Mouse (Mus musculus) monocyte, adult 2 months (primary cell): ENCODE measurements around the gene Ntrk2.

Source experiments
- DNase-seq, 2 experiments: peaks; one replicate each; pipeline ENCODE4 v3.0.0; 2022; ENCODE audit warnings: low spot score in 2 of 2, low read depth in 1 of 2

Gene Ntrk2

DNA sequence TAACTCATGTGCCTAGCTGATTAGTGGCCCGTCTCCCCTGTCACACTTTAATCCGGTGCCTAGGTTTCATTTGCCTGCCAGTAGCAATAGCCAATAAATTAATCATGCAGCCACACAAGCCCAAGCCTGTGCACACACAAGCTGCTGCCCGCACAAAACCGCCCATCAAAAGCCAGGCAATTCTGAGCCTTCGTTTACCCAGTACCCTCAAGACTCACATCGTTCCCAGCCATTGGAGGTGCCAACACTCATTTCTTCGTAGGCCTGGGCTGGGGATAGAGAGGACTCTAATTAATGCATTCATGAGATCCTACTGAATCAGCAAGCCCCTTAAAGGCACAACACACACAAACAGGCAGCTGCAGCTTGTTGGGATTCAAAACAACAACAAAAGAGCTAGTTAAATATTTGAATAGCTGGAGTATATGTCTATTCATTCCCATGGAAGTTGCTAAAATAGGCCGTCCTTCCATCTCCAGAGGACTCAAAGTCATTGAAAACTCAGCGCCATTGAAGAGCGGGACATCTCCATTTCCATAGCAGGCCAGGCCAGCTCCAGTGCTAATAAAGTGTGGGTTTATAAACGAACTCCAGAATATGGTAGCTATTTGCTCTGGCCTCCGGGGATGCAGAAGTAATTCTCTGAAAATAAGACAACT lies 158.5 kb downstream of the Ntrk2 start:
- DNase-seq, result no peak

DNA sequence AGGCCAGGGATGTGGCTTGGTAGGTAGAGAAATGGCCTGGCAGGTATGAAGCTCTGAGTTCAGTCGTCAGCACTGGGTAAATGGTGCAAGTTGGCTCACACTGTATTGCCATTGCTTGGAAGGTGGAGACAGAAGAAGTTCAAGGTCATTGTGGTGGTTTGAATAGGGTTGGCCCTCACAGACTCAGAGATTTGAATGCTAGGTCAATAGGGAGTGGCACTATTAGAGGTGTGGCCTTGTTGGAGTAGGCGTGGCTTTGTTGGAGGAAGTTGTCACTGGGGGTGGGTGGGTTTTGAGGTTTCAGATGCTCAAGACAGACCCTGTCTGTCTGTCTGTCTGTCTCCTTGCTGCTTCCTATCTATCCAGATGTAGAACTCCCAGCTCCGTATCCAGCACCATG lies 159.5 kb downstream of the Ntrk2 start:
- DNase-seq, result no peak

GRCm38 (mm10) chr13:58966466-58966865 lies 160.1 kb downstream of the Ntrk2 start:
- no peak for DNase-seq

GRCm38 (mm10) chr13:58968168-58968567 lies 161.8 kb downstream of the Ntrk2 start:
- DNase-seq, result no peak

- no peak for DNase-seq
These were observed 165.1 kb downstream of the Ntrk2 start for GRCm38 (mm10) chr13:58971449-58971903.

- DNase-seq, result no peak
These were observed 166.1 kb downstream of the Ntrk2 start for GRCm38 (mm10) chr13:58972511-58972910.

- DNase-seq, result no peak
These were observed 190.1 kb downstream of the Ntrk2 start for GRCm38 (mm10) chr13:58996447-58996846.

GRCm38 (mm10) chr13:58997763-58998162 lies 191.4 kb downstream of the Ntrk2 start:
- DNase-seq, result no peak

- no peak for DNase-seq
These were observed 193.1 kb downstream of the Ntrk2 start for GRCm38 (mm10) chr13:58999373-59000053.

DNA sequence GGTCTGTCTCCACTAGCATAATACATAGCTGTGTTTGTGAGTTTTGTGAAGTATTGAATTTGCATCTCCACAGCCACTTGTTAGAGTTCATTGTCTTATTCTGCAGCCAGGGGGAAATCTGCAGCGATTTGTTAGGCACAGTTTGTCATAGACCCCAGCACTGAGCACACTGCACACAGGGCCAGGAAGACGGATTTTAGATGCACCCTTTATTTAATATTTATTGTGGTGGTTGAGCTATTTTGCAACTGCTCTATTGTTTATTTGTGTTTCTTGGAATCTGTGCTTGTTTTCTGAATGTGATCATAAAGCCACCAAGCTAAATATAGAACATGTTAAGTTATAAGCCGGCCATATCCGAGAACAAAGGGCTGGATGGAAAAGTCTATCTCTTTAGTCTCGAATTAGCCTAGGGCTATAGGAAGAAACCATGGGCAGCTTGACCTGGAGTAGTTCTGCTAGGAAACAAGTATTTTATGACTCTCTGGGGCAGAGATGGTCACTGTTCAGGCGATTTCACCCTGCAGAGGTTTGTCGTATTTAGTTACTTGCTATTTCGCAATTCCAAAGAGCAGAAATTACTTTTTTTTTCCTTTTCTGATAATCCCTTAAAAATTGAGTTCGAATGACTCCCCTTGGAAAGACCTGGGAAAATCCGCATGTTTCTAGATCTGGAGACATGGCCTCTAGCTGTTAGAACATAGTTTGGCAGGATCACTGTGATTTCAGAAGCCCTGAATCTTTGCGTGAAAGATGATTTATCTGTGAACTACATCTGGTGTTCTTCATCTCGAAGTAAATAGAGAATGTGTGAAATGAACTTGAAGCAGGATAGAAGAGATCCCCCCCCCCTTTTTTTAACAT lies 196.8 kb downstream of the Ntrk2 start:
- DNase-seq, result no peak

GRCm38 (mm10) chr13:59003807-59004173 lies 197.4 kb downstream of the Ntrk2 start:
- no peak for DNase-seq

- DNase-seq, result no peak
These were observed 198.2 kb downstream of the Ntrk2 start for GRCm38 (mm10) chr13:59004579-59004978.

DNA sequence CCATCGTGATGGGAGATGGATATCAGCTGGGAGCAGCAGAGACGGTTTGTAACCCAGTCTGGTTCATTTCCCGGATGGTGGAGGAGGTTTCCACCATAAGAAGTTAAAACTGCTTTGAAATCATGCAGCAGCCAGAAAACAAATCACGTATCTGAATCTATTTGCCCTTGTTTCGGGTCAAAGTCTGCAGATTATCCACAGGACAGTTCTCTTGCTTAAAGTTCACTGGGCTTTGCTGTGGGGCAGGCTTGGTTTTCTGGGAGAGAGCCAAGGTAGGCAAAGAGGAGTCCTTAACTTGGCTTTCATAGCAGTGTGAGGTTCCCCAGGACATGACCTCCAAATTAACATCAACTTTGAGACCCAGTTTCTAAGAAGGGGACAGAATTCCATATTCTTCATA lies 203.5 kb downstream of the Ntrk2 start:
- no peak for DNase-seq

DNA sequence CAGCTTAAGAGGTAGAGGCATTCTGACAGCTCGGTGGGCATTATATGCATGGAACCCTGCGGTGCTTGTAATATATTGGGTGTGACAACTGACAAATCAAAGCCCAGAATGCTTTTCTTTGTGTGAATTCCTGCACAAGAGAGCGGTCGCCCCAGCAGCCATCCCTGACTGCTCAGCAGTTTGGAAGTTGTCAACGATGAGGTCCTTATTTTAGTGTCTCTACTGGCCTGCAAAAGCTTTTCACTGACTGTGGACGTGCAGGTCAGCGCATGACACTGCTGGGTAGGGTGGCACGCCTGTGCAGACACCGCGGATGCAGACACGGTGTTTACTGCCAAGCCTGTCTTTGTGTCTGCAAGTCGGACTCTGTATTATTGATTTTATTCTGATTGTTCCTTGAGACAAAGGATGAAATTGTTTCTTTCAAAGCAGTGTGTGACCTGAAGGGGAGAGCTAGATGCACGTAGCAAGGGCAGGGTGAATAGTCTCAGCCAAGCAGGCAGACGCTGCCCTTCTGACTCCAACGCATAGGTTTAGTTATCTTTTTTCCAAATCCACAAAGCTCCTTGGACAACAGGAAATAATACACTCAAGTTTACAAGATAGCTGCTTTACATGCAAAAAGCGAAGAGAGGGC lies 204.6 kb downstream of the Ntrk2 start:
- no peak for DNase-seq

- no peak for DNase-seq
These were observed 205.1 kb downstream of the Ntrk2 start for GRCm38 (mm10) chr13:59011530-59011903.

- no peak for DNase-seq
These were observed 209.0 kb downstream of the Ntrk2 start for GRCm38 (mm10) chr13:59015360-59015759.

GRCm38 (mm10) chr13:59017121-59017520 lies 210.8 kb downstream of the Ntrk2 start:
- no peak for DNase-seq

DNA sequence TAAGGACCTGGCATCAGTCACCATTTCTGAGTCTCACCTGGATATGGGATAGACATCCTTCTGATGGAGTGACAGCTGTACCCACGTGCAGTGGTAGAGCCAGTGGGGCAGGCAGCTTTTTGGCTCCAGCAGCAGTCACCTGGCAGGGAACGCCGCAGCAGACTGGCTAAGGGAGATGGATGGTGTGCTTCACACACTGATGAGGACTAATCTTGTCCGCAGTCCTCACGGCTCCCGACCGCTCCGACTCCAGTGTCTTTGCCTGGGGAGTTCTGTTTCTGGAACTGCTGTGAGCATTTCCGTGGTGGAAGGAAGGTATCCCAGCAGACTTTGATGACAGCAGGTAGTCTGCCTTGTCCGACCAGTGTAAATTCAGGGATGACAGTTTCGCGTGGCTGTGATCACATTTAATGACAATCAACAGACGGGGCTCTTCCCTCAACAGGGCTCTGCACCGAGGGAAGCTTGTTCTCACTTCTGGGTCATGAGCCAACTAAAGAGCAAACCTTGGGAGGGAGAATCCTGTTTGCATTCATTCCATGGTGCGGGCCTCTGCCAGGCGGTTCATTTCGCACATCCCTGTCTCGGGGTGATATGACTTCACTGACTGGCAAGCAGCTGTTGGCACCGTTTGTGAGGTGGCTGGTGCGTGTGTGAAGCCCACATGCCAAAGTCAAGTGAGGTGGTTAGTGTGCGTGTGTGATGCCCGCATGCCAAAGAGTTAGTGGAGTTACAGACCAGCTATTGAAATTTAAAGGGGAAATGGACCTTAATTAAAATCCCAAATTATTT lies 216.1 kb downstream of the Ntrk2 start:
- DNase-seq, result no peak

- DNase-seq, result no peak
These were observed 219.3 kb downstream of the Ntrk2 start for GRCm38 (mm10) chr13:59025653-59026052.

- DNase-seq, result no peak
These were observed 221.1 kb downstream of the Ntrk2 start for GRCm38 (mm10) chr13:59027436-59027835.

- DNase-seq, result no peak
These were observed 222.2 kb downstream of the Ntrk2 start for GRCm38 (mm10) chr13:59028546-59028945.
